Mouse (Mus musculus) kidney, embryonic 16.5 days (tissue): Measurements from ENCODE around the gene Znhit2. TPM values are rescaled to one million over a fixed set of nuclear protein-coding genes. Genes with fewer than 3 reads are reported as not detected.
"Not testable (repeated sequence)": the region's sequence is repeated elsewhere in the genome, so short reads cannot be mapped to it uniquely, and the experiment has no call there.

Experiments
- ATAC-seq: fragments of 200-750 bp; cut with Nextera tagmentation; 2 replicates; pipeline ENCODE4 v1.8.0; 2017; ENCODE audit warnings: moderate TSS enrichment; ENCODE audit not compliant: low FRiP score, low TSS enrichment
- H3K27ac ChIP-seq: fragments of 300-500 bp; sonication (generic); 2 replicates; pipeline ENCODE4 v1.5.1; 2014; ENCODE audit warnings: low read length
- H3K27me3 ChIP-seq: fragments of 300-500 bp; sonication (generic); 2 replicates; pipeline ENCODE4 v1.6.1; 2014; ENCODE audit warnings: low read length, control low read depth, mixed read lengths; ENCODE audit not compliant: insufficient read depth
- H3K36me3 ChIP-seq: fragments of 300-500 bp; sonication (generic); 2 replicates; pipeline ENCODE4 v1.6.1; 2014; ENCODE audit warnings: low read length, control low read depth, mixed read lengths; ENCODE audit not compliant: insufficient read depth
- H3K4me1 ChIP-seq: fragments of 300-500 bp; sonication (generic); 2 replicates; pipeline ENCODE4 v1.6.1; 2014; ENCODE audit warnings: low read length, control low read depth, mixed read lengths; ENCODE audit not compliant: insufficient read depth
- H3K4me2 ChIP-seq: fragments of 300-500 bp; sonication (generic); replicated peaks from 2 replicates; pipeline ENCODE4 v1.6.1; 2014; ENCODE audit warnings: low read depth, low read length
- H3K4me3 ChIP-seq: fragments of 300-500 bp; sonication (generic); 2 replicates; pipeline ENCODE4 v1.5.1; 2014; ENCODE audit warnings: mild to moderate bottlenecking, low read length
- H3K9ac ChIP-seq: fragments of 300-500 bp; sonication (generic); replicated peaks from 2 replicates; pipeline ENCODE4 v1.6.1; 2014; ENCODE audit warnings: low read length
- H3K9me3 ChIP-seq: fragments of 300-500 bp; sonication (generic); 2 replicates; pipeline ENCODE4 v1.6.1; 2016; ENCODE audit warnings: low read length, control low read depth
- WGBS: fragments of 180-500 bp; shearing (Covaris S2); extraction: QIAGEN DNeasy Blood & Tissue Kit; methylation state at CpG from one replicate; pipeline ENCODE4 v1.1.7; 2014; 5-methylcytosine and 5-hydroxymethylcytosine counted together
- polyA plus RNA-seq: library from polyadenylated mRNA; unstranded; fragments of >200 nt; fragmentation: Nextera tagmentation; extraction: Ambion mirVana; gene quantifications from 2 replicates; pipeline ENCODE4 v1.2.1, GENCODE M21; 2015

Znhit2 gene
- polyA plus RNA-seq, 1 experiment from 2014 or later, result 37.7 TPM

- Histone ChIP-seq H3K4me1 (no peaks in the 10 kb centered on the region), H3K27me3 (no peaks in the 10 kb centered on the region), H3K27ac (no peak overlapping the region), H3K9me3 (no peaks in the 10 kb centered on the region), H3K36me3 (no peaks in the 10 kb centered on the region), H3K4me2 (no peak overlapping the region), H3K4me3 (no peak overlapping the region), H3K9ac (no peak overlapping the region)
- WGBS, result 85% methylated on average over 6 of the region's 6 CpGs
- no peak for ATAC-seq
These were observed 32.0 kb upstream of the Znhit2 start for GRCm38 (mm10) chr19:6028991-6029390.

DNA sequence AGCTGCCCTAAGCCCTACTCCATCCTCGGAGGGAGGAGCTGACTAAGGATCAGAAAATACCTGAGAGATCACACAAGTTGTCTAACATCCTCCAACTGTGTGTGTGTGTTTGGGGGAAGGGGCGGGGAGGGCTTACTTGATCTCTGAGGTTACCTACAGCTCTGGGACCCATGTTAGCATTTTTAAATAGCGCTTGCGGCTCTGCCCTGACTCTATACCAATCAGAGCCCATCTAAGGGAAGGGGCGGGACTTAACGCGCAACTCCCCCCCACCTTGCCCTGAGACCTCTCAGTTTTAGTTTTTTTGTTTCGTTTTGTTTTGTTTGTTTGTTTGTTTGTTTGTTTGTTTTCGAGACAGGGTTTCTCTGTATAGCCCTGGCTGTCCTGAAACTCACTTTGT is 31.6 kb upstream of the Znhit2 start:
- H3K9me3 ChIP-seq, result no peaks in the 10 kb centered on the region
- ATAC-seq, result no peak
- no peak overlapping the region for H3K27ac ChIP-seq
- H3K4me1 ChIP-seq, result no peaks in the 10 kb centered on the region
- WGBS, result 80% methylated on average over 9 of the region's 9 CpGs
- no peak overlapping the region for H3K4me2 ChIP-seq
- no peaks in the 10 kb centered on the region for H3K27me3 ChIP-seq
- H3K4me3 ChIP-seq, result no peak overlapping the region
- no peaks in the 10 kb centered on the region for H3K36me3 ChIP-seq
- no peak overlapping the region for H3K9ac ChIP-seq

DNA sequence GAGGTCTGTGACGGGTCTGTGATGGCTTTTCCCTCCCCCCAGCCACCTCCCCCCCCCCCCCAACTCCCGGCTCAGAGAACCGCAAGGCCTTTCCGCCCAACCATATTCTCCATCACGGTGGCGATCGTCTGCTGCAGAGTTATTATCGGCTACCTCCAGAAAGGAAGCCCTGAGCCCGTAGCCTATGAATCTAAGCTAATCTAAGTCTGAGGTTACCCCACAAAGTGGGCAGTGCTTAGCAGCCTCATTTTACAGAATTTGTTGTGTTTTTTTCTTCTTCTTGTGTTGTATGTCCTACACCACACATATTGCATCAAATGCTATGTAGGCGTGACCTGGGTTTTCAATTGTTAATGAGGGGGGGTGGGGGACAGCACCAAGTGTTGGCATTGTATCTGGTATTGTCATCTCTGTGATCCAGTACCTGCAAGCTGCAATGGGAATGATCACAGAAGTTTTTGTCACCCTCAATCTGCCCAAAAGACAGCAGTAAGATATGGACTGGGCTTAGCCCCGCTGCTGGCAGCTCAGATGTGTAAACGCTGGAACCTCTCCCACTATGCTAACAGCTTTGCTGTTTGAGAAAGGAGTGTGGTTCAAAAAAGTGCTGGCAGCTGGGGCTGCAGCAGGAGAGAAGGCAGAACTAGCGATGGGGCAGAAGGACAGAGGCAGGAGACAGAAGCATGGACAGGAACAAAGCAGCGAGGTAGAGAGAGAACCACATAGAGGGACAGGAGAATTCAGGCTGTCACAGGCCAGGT is 30.3 kb upstream of the Znhit2 start:
- Histone ChIP-seq H3K4me1 (no peaks in the 10 kb centered on the region), H3K4me2 (no peak overlapping the region), H3K36me3 (no peaks in the 10 kb centered on the region), H3K9me3 (no peaks in the 10 kb centered on the region), H3K9ac (no peak overlapping the region), H3K27ac (no peak overlapping the region), H3K27me3 (no peaks in the 10 kb centered on the region), H3K4me3 (no peak overlapping the region)
- no peak for ATAC-seq
- 74% methylated on average over 14 of the region's 14 CpGs for WGBS

GRCm38 (mm10) chr19:6035966-6036585 is 24.9 kb upstream of the Znhit2 start:
- 74% methylated on average over 9 of the region's 9 CpGs for WGBS
- Histone ChIP-seq H3K4me2 (no peak overlapping the region), H3K27me3 (no peaks in the 10 kb centered on the region), H3K9me3 (no peaks in the 10 kb centered on the region), H3K4me3 (no peak overlapping the region), H3K36me3 (no peaks in the 10 kb centered on the region), H3K27ac (no peak overlapping the region), H3K9ac (no peak overlapping the region), H3K4me1 (no peaks in the 10 kb centered on the region)
- ATAC-seq, result no peak

GRCm38 (mm10) chr19:6037695-6038094 is 23.3 kb upstream of the Znhit2 start:
- Histone ChIP-seq H3K4me1 (peaks cover 11% of the 10 kb centered on the region; the same call in 1 of the 2 replicates), H3K9me3 (no peaks in the 10 kb centered on the region), H3K9ac (no peak overlapping the region), H3K4me3 (no peak overlapping the region), H3K36me3 (no peaks in the 10 kb centered on the region), H3K4me2 (no peak overlapping the region), H3K27me3 (no peaks in the 10 kb centered on the region), H3K27ac (no peak overlapping the region)
- no peak for ATAC-seq

- no peak for ATAC-seq
- H3K4me2 ChIP-seq, result no peak overlapping the region
- H3K27me3 ChIP-seq, result no peaks in the 10 kb centered on the region
- no peak overlapping the region for H3K9ac ChIP-seq
- no peaks in the 10 kb centered on the region for H3K9me3 ChIP-seq
- WGBS, result 78% methylated on average over 7 of the region's 7 CpGs
- no peak overlapping the region for H3K27ac ChIP-seq
- no peak overlapping the region for H3K4me3 ChIP-seq
- H3K4me1 ChIP-seq, result peaks cover 11% of the 10 kb centered on the region; the same call in 1 of the 2 replicates
- no peaks in the 10 kb centered on the region for H3K36me3 ChIP-seq
These were observed 22.7 kb upstream of the Znhit2 start for GRCm38 (mm10) chr19:6038326-6038725.

- Histone ChIP-seq H3K27me3 (no peaks in the 10 kb centered on the region), H3K4me3 (no peak overlapping the region), H3K9me3 (no peaks in the 10 kb centered on the region), H3K9ac (no peak overlapping the region), H3K27ac (no peak overlapping the region), H3K36me3 (no peaks in the 10 kb centered on the region), H3K4me1 (peaks cover 11% of the 10 kb centered on the region), H3K4me2 (no peak overlapping the region)
- ATAC-seq, result no peak
These were observed 21.0 kb upstream of the Znhit2 start for GRCm38 (mm10) chr19:6040002-6040401.

DNA sequence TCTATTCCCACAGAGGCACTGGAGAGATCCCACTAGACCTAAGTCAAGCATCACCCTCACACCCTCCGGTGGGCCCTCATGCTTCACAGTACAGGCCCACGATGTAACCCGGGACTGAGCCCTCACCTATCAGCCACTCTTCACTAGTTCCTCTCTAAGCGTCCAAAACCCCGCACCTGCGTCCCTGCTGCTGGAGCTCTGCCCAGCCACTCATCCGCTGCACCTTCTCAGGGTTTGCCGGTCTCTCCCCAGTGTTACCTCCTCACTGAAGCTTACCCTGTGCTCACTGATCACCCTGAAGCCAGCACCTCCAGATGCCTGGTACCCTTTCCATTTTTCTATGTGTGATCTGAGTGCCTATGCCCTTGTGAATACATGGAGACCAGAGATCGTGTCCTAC is 18.7 kb upstream of the Znhit2 start:
- peak overlapping the region; percentile 29; the same call in 1 of the 2 replicates for H3K27ac ChIP-seq
- WGBS, result 72% methylated on average over 9 of the region's 9 CpGs
- peaks cover 19% of the 10 kb centered on the region for H3K4me1 ChIP-seq
- no peaks in the 10 kb centered on the region for H3K9me3 ChIP-seq
- no peak overlapping the region for H3K9ac ChIP-seq
- H3K27me3 ChIP-seq, result no peaks in the 10 kb centered on the region
- no peak for ATAC-seq
- H3K4me3 ChIP-seq, result no peak overlapping the region
- H3K4me2 ChIP-seq, result no peak overlapping the region
- no peaks in the 10 kb centered on the region for H3K36me3 ChIP-seq

GRCm38 (mm10) chr19:6044102-6044501 is 16.9 kb upstream of the Znhit2 start:
- ATAC-seq, H3K4me2 ChIP-seq, H3K4me3 ChIP-seq, H3K9me3 ChIP-seq, H3K9ac ChIP-seq, H3K27ac ChIP-seq, H3K27me3 ChIP-seq: not testable (repeated sequence)
- Histone ChIP-seq H3K4me1 (peaks cover 27% of the 10 kb centered on the region), H3K36me3 (peaks cover 12% of the 10 kb centered on the region)
- 58% methylated on average over 4 of the region's 4 CpGs for WGBS
